Mouse (Mus musculus): Measurements from ENCODE around the gene Pitx1. TPM values are rescaled to one million over a fixed set of nuclear protein-coding genes. Genes with fewer than 3 reads are reported as not detected.

Gene Pitx1
- polyA plus RNA-seq, 1 experiment: not detected

- Histone ChIP-seq H3K4me1 (ENCODE audit: control insufficient read depth, insufficient read depth, low read length) (peaks cover 6% of the 10 kb centered on the region), H3K27ac (ENCODE audit: insufficient read depth, low read depth, low read length) (no peak overlapping the region), H3K4me3 (ENCODE audit: insufficient read depth, low read depth, low read length) (no peak overlapping the region)
- TF ChIP-seq POLR2A (IDR thresholded peaks at IDR 0.05; ENCODE audit: insufficient read depth, low read depth, low read length): no peak
- no peak for TF ChIP-seq CTCF (IDR thresholded peaks at IDR 0.05; ENCODE audit: insufficient read depth, low read depth, low read length)
- WGBS: 84% methylated on average over 3 of the region's 3 CpGs
These were observed 16.2 kb upstream of the Pitx1 start for GRCm38 (mm10) chr13:55852205-55852604.

GRCm38 (mm10) chr13:55850726-55851125 lies 14.7 kb upstream of the Pitx1 start:
- TF ChIP-seq CTCF (IDR thresholded peaks at IDR 0.05; ENCODE audit: insufficient read depth, low read depth, low read length): no peak
- no peak for TF ChIP-seq POLR2A (IDR thresholded peaks at IDR 0.05; ENCODE audit: insufficient read depth, low read depth, low read length)
- 86% methylated on average over 5 of the region's 5 CpGs for WGBS

GRCm38 (mm10) chr13:55848604-55849190 lies 12.7 kb upstream of the Pitx1 start:
- Histone ChIP-seq H3K27ac (ENCODE audit: insufficient read depth, low read depth, low read length) (no peak overlapping the region), H3K4me3 (ENCODE audit: insufficient read depth, low read depth, low read length) (no peak overlapping the region), H3K4me1 (ENCODE audit: control insufficient read depth, insufficient read depth, low read length) (no peaks in the 10 kb centered on the region)
- 88% methylated on average over 13 of the region's 13 CpGs for WGBS
- TF ChIP-seq CTCF (IDR thresholded peaks at IDR 0.05; ENCODE audit: insufficient read depth, low read depth, low read length): no peak

More at GRCm38 (mm10) chr13:55850726-55851125, 14.7 kb upstream of the Pitx1 start:
- Histone ChIP-seq H3K4me3 (ENCODE audit: insufficient read depth, low read depth, low read length) (no peak overlapping the region), H3K27ac (ENCODE audit: insufficient read depth, low read depth, low read length) (no peak overlapping the region), H3K4me1 (ENCODE audit: control insufficient read depth, insufficient read depth, low read length) (no peaks in the 10 kb centered on the region)

- H3K27ac ChIP-seq (ENCODE audit: insufficient read depth, low read depth, low read length): no peak overlapping the region
- TF ChIP-seq CTCF (IDR thresholded peaks at IDR 0.05; ENCODE audit: insufficient read depth, low read depth, low read length): no peak
- no peak for TF ChIP-seq POLR2A (IDR thresholded peaks at IDR 0.05; ENCODE audit: insufficient read depth, low read depth, low read length)
- WGBS: 82% methylated on average over 10 of the region's 10 CpGs
These were observed 11.8 kb upstream of the Pitx1 start for GRCm38 (mm10) chr13:55847805-55848204.

GRCm38 (mm10) chr13:55843700-55844099 lies 7.7 kb upstream of the Pitx1 start:
- TF ChIP-seq CTCF (IDR thresholded peaks at IDR 0.05; ENCODE audit: insufficient read depth, low read depth, low read length) (no peak), POLR2A (IDR thresholded peaks at IDR 0.05; ENCODE audit: insufficient read depth, low read depth, low read length) (no peak)
- Histone ChIP-seq H3K4me3 (ENCODE audit: insufficient read depth, low read depth, low read length) (no peak overlapping the region), H3K27ac (ENCODE audit: insufficient read depth, low read depth, low read length) (no peak overlapping the region), H3K4me1 (ENCODE audit: control insufficient read depth, insufficient read depth, low read length) (no peaks in the 10 kb centered on the region)
- WGBS: 97% methylated on average over 1 of the region's 1 CpGs

More at GRCm38 (mm10) chr13:55847805-55848204, 11.8 kb upstream of the Pitx1 start:
- no peak overlapping the region for H3K4me3 ChIP-seq (ENCODE audit: insufficient read depth, low read depth, low read length)
- no peaks in the 10 kb centered on the region for H3K4me1 ChIP-seq (ENCODE audit: control insufficient read depth, insufficient read depth, low read length)

- Histone ChIP-seq H3K27ac (ENCODE audit: insufficient read depth, low read depth, low read length) (no peak overlapping the region), H3K4me3 (ENCODE audit: insufficient read depth, low read depth, low read length) (no peak overlapping the region), H3K4me1 (ENCODE audit: control insufficient read depth, insufficient read depth, low read length) (no peaks in the 10 kb centered on the region)
- WGBS: 32% methylated on average over 14 of the region's 14 CpGs
- no peak for TF ChIP-seq CTCF (IDR thresholded peaks at IDR 0.05; ENCODE audit: insufficient read depth, low read depth, low read length)
- no peak for TF ChIP-seq POLR2A (IDR thresholded peaks at IDR 0.05; ENCODE audit: insufficient read depth, low read depth, low read length)
These were observed 4.2 kb upstream of the Pitx1 start for GRCm38 (mm10) chr13:55840223-55840622.

GRCm38 (mm10) chr13:55836786-55837780 lies 1.1 kb upstream of the Pitx1 start:
- 4% methylated on average over 32 of the region's 32 CpGs for WGBS

GRCm38 (mm10) chr13:55835548-55836097 lies 369 bp downstream of the Pitx1 start:
- TF ChIP-seq POLR2A (IDR thresholded peaks at IDR 0.05; ENCODE audit: insufficient read depth, low read depth, low read length): no peak
- no peak for TF ChIP-seq CTCF (IDR thresholded peaks at IDR 0.05; ENCODE audit: insufficient read depth, low read depth, low read length)
- no peaks in the 10 kb centered on the region for H3K4me1 ChIP-seq (ENCODE audit: control insufficient read depth, insufficient read depth, low read length)
- WGBS: 3% methylated on average over 33 of the region's 33 CpGs
- H3K4me3 ChIP-seq (ENCODE audit: insufficient read depth, low read depth, low read length): no peak overlapping the region
- H3K27ac ChIP-seq (ENCODE audit: insufficient read depth, low read depth, low read length): no peak overlapping the region

More at GRCm38 (mm10) chr13:55836786-55837780, 1.1 kb upstream of the Pitx1 start:
- Histone ChIP-seq H3K4me1 (ENCODE audit: control insufficient read depth, insufficient read depth, low read length) (no peaks in the 10 kb centered on the region), H3K27ac (ENCODE audit: insufficient read depth, low read depth, low read length) (no peak overlapping the region), H3K4me3 (ENCODE audit: insufficient read depth, low read depth, low read length) (no peak overlapping the region)
- TF ChIP-seq POLR2A (IDR thresholded peaks at IDR 0.05; ENCODE audit: insufficient read depth, low read depth, low read length) (no peak), CTCF (IDR thresholded peaks at IDR 0.05; ENCODE audit: insufficient read depth, low read depth, low read length) (no peak)

GRCm38 (mm10) chr13:55834667-55835066 lies 1.3 kb downstream of the Pitx1 start:
- Histone ChIP-seq H3K27ac (ENCODE audit: insufficient read depth, low read depth, low read length) (no peak overlapping the region), H3K4me3 (ENCODE audit: insufficient read depth, low read depth, low read length) (no peak overlapping the region), H3K4me1 (ENCODE audit: control insufficient read depth, insufficient read depth, low read length) (no peaks in the 10 kb centered on the region)
- 8% methylated on average over 5 of the region's 5 CpGs for WGBS
- TF ChIP-seq POLR2A (IDR thresholded peaks at IDR 0.05; ENCODE audit: insufficient read depth, low read depth, low read length) (no peak), CTCF (IDR thresholded peaks at IDR 0.05; ENCODE audit: insufficient read depth, low read depth, low read length) (no peak)
